Mouse (Mus musculus): ENCODE data around the gene Nufip2.
"Not testable (repeated sequence)": the region's sequence is repeated elsewhere in the genome, so short reads cannot be mapped to it uniquely, and the experiment has no call there.

Gene Nufip2

DNA sequence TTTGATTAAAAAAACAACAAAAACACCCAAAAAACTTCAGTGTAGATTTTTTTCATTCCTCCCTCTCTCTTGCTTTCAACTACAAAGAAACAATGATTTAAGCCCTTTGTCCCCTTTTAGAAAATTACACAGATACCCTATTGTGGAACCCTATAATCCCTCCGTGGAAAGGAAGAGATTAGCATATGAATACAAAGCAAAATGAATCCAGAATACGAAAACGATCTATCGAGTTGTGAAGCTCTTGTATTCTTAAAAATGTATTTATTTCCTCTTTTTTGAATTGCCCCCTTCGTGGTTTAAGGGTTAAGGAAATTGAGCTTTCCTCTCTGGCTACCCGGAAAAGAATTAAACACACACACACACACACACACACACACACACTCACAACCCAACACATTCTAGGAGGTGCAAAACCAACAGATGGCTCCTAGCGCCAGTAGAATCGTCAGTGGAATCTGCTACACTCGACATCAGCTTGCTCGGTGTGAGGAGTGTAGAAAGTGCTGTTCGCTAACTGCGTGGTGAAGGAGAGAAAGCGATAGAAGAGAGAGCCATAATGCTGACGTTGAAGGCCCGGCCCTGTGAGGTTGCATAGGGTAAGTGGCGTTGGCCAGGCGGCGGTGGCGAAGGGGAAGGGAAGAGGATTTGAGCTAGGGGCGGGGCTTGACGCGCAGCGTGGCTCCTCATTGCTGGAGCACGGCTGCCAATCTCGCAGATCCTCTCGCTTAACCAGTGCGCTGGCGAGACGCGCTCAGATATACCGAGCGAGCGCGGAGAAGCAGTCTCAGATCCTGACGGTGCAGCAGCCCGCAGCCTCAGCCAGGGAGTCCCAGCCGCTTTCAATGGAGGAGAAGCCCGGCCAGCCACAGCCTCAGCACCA is at the start of gene Nufip2:
TSS of gene Nufip2 (plus strand) at position 773 of the 883 bp plus-strand sequence.
- DNase-seq (ENCODE audit: low read depth, low spot score): peak; percentile 99

- no peak for DNase-seq (ENCODE audit: low read depth, low spot score)
These were observed 44.6 kb upstream of the Nufip2 start for GRCm38 (mm10) chr11:77641390-77641789.

DNA sequence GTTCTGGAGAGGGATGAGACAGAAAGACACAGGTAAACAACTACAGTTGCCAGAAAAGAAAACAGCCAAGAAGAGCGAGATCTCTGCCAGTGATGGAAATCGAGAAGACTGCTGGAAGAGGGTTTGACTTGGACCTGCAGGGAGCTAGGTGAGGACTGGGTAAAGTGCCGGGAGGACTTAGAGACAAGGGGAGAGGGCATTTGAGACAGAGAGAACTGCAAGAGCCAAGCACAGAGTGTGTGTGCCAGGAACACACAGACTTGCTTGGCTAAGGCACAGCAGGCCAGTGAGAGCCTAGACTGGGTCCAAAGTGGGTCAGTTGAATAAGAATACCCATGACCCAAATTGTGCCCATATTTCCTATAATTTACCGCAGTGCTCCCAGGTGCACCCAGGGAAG is 40.5 kb upstream of the Nufip2 start:
- no peak for DNase-seq (ENCODE audit: low read depth, low spot score)

- no peak for DNase-seq (ENCODE audit: low read depth, low spot score)
These were observed 37.1 kb upstream of the Nufip2 start for GRCm38 (mm10) chr11:77648878-77649277.

- no peak for DNase-seq (ENCODE audit: low read depth, low spot score)
These were observed 33.5 kb upstream of the Nufip2 start for GRCm38 (mm10) chr11:77652484-77652883.

DNA sequence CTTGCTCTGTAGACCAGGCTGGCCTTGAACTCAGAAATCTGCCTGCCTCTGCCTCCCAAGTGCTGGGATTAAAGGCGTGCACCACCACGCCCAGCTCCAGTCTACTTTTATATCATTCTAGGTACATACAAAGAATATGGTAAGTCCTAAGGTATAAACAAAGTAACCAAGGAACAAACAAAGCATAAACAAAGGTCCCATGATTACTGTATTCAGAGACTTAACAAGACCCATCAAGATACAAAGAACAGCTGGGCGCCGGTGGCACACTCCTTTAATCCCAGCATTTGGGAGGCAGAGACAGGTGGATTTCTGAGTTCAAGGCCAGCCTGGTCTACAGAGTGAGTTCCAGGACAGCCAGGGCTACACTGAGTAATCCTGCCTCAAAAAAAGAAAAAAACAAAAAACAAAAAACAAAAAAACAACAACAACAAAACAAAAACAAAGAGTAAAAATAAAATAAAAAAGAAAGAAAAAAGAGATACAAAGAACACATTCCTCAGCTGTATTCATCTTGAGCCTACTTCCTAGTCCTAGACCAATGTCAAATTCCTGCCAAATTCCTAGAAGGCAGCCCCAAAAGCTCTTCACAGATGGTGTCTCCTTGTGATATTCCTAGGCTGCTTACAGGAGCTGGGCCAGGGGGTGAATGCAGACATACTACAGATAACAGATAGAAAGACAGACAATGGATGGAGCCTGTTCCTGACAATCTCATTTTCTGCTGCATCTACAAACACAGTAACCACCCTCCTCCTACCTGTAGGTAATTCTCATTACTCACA is 32.4 kb upstream of the Nufip2 start:
- DNase-seq (ENCODE audit: low read depth, low spot score): not testable (repeated sequence)

DNA sequence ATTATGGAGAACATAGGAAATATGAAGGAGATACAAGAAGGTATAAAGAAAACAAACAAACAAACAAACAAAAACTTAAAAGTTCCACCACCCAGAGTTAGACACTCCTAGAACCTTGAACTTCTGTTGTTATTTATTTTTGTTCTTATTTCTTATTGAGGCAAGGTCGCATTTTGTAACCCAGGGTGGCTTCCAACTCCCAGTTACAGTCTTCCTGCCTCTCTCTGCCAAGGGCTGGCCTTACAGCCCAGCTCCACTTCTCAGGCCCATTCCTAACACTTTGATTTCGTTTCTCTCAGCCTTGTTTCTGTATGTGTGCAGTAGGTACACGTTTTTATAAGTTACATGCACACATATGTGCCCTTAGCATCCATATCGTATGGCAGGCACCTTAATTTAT is 26.0 kb upstream of the Nufip2 start:
- no peak for DNase-seq (ENCODE audit: low read depth, low spot score)

- DNase-seq (ENCODE audit: low read depth, low spot score): peak; percentile 11
These were observed 22.3 kb upstream of the Nufip2 start for GRCm38 (mm10) chr11:77663639-77664038.

DNA sequence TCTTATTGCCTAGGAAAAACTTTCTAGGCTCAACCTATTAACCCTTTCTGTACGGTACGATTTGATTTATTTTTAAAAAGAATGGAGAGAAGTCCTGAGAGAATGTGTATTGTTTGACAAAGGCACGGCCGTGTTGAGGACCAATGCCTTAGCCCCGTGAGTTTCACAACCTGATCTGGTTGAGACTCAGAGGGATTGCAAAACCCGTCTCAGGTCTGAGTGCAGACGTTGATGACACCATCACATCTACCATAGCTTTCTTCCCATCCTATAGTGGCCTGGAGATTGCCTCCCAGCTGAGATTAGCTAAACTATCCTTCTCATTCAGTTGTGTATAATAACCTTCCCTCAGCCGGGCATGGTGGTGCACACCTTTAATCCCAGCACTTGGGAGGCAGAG is 21.9 kb upstream of the Nufip2 start:
- no peak for DNase-seq (ENCODE audit: low read depth, low spot score)

- DNase-seq (ENCODE audit: low read depth, low spot score): not testable (repeated sequence)
These were observed 20.6 kb upstream of the Nufip2 start for GRCm38 (mm10) chr11:77665384-77665783.

DNA sequence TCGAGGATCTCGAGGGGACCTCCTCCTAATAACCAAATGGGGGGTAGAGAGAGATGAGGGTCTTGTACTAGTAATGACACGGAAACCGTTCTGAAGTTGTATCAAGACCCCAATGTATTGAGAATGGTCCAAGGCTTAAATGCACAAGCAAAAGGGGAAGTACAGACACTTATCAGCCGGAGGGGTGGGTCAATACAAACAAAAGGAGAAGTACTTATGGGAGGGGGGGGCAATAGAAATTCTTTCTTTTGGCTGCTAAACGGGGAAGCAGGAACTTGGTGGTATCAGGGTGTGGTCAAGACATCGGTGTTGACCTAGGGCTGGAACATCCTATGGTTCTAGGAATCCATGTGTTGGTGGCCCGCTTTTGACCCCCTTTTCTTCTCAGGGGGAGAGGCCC is 19.2 kb upstream of the Nufip2 start:
- DNase-seq (ENCODE audit: low read depth, low spot score): not testable (repeated sequence)

DNA sequence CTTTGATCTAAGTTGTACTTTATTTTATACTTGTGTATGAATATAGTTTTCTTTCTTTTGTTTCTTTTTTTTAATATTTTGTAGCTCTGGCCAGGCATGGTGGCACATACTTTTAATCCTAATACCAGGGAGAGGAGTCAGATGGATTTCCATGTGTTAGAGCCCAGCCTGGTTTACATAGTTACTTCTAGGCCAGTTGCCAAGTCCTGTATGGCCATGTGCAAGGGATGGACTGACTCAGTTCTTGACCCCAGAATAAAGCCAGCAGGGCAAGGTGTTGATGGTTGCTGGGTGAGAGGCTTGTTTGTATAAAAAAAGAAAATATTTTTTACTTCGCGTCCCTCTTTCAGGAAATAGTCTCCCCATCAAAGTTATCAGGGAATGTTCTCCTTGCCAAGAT is 13.2 kb upstream of the Nufip2 start:
- no peak for DNase-seq (ENCODE audit: low read depth, low spot score)

- DNase-seq (ENCODE audit: low read depth, low spot score): no peak
These were observed 12.4 kb upstream of the Nufip2 start for GRCm38 (mm10) chr11:77673428-77673991.

GRCm38 (mm10) chr11:77680018-77680417 is 5.9 kb upstream of the Nufip2 start:
- no peak for DNase-seq (ENCODE audit: low read depth, low spot score)

DNA sequence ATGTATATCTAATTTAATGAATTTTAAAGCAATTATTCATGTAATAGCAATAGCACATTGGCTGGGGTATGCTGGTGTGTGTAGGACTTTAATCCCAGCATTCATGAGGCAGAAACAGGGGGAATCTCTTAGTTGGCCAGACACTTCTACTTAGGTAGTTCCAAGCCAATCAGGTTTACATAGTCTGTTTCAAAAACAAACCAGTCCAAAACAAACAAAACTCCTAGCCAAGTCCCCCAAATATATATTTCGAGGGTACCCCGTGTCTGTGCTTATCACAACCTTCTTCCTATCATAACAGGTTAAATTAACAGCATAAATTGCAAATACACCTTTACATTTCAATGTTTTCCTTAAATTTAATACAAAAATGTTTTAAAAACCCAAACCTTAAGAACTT is 1.1 kb upstream of the Nufip2 start:
- DNase-seq (ENCODE audit: low read depth, low spot score): no peak

- DNase-seq (ENCODE audit: low read depth, low spot score): peak; percentile 9
These were observed 438 bp downstream of the Nufip2 start for GRCm38 (mm10) chr11:77686346-77686840.

GRCm38 (mm10) chr11:77686841-77687540 is 1.0 kb downstream of the Nufip2 start:
- peak; percentile 9 for DNase-seq (ENCODE audit: low read depth, low spot score)

DNA sequence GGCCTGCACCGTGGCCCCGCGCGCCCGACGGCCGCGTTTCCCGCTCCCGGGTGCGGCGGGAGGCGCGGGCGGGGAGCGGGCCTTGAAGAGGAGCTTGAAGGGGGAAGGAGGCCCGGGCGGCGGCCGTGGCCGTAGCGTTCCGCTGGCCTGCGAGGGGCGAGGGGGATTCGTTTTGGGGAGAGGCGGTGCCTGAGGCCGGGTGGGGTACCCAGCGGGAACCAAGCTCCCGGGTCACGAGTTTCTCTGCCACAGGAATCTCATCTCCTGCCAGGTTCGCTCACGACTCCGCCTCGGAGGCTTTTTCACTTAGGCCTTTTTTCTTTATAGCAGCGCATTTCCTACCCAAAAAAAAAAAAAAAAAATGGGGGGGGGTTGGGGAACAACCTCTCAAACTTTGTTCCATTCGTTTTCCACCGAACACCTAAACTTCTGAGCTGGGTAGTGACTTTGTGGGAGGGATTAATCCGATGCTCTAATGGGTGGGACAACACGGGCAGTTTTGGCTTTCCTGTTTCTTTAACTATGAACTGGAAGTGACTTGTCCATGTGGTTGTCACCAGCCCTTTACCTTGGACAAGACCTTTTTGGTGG is 1.7 kb downstream of the Nufip2 start:
- DNase-seq (ENCODE audit: low read depth, low spot score): peak; percentile 10

- no peak for DNase-seq (ENCODE audit: low read depth, low spot score)
These were observed 7.1 kb downstream of the Nufip2 start for GRCm38 (mm10) chr11:77693026-77693425.

DNA sequence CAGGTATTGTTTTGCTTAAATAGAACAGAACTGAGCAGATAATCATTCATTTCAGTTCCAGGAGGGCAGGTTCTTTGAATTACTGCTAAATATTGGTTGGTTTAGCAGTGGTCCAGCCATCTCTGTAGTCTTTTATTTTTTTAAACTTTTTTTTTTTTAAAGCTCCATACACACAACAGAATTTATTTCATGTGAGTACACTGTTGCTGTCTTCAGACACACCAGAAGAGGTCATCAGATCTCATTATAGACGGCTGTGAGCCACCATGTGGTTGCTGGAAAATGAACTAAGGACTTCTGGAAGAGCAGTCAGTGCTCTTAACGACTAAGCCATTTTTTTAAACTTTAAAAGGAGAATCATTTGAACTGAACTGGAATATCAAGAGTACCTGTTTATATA is 11.3 kb downstream of the Nufip2 start:
- no peak for DNase-seq (ENCODE audit: low read depth, low spot score)

GRCm38 (mm10) chr11:77705920-77706319 is 20.0 kb downstream of the Nufip2 start:
- no peak for DNase-seq (ENCODE audit: low read depth, low spot score)

Data from telencephalon, adult 2 months (tissue).